Mouse (Mus musculus) erythroblast, adult 5-6 weeks (primary cell): ENCODE results near the gene Ryr3. TPM values are rescaled to one million over a fixed set of nuclear protein-coding genes. Genes with fewer than 3 reads are reported as not detected.

Experiments
- ATAC-seq: replicated peaks from 2 replicates; pipeline ENCODE4 v1.8.0; 2016; ENCODE audit warnings: moderate number of reproducible peaks, mild to moderate bottlenecking, moderate TSS enrichment, inconsistent platforms; ENCODE audit not compliant: poor library complexity, low FRiP score, severe bottlenecking
- total RNA-seq, 2 experiments: library from RNA; stranded (forward) in 1 of 2; stranded (reverse) in 1 of 2; fragments of 150-400 nt in 1 of 2; fragments of 200-764, 138-1000 nt in 1 of 2; gene quantifications; 2 replicates each; pipeline versions ENCODE4 v1.2.3 to v1.2.4; 2015 to 2017; ENCODE audit warnings: low replicate concordance in 2 of 2

The Ryr3 gene
- total RNA-seq, 2 experiments from 2014 or later, result not detected

GRCm38 (mm10) chr2:112948931-112949330 lies 268.0 kb downstream of the Ryr3 start:
- no peak for ATAC-seq

GRCm38 (mm10) chr2:112931776-112932175 lies 285.1 kb downstream of the Ryr3 start:
- no peak for ATAC-seq

GRCm38 (mm10) chr2:112913796-112914195 lies 303.1 kb downstream of the Ryr3 start:
- no peak for ATAC-seq

GRCm38 (mm10) chr2:112912611-112913010 lies 304.3 kb downstream of the Ryr3 start:
- ATAC-seq, result no peak

GRCm38 (mm10) chr2:112910579-112910978 lies 306.3 kb downstream of the Ryr3 start:
- no peak for ATAC-seq

GRCm38 (mm10) chr2:112909142-112909541 lies 307.8 kb downstream of the Ryr3 start:
- ATAC-seq, result no peak

- ATAC-seq, result no peak
Observed at GRCm38 (mm10) chr2:112900747-112901146, 316.1 kb downstream of the Ryr3 start.

GRCm38 (mm10) chr2:112884456-112885114 lies 332.3 kb downstream of the Ryr3 start:
- ATAC-seq, result no peak

GRCm38 (mm10) chr2:112881805-112882204 lies 335.1 kb downstream of the Ryr3 start:
- ATAC-seq, result no peak

- ATAC-seq, result no peak
Observed at GRCm38 (mm10) chr2:112881376-112881775, 335.5 kb downstream of the Ryr3 start.

- no peak for ATAC-seq
Observed at GRCm38 (mm10) chr2:112877404-112877803, 339.5 kb downstream of the Ryr3 start.

- ATAC-seq, result no peak
Observed at GRCm38 (mm10) chr2:112866043-112866551, 350.8 kb downstream of the Ryr3 start.

- ATAC-seq, result no peak
Observed at GRCm38 (mm10) chr2:112861792-112862191, 355.1 kb downstream of the Ryr3 start.

GRCm38 (mm10) chr2:112845583-112846512 lies 371.0 kb downstream of the Ryr3 start:
- ATAC-seq, result no peak

GRCm38 (mm10) chr2:112842877-112843276 lies 374.0 kb downstream of the Ryr3 start:
- ATAC-seq, result no peak

- no peak for ATAC-seq
Observed at GRCm38 (mm10) chr2:112831423-112832305, 385.2 kb downstream of the Ryr3 start.

GRCm38 (mm10) chr2:112826571-112826970 lies 390.3 kb downstream of the Ryr3 start:
- no peak for ATAC-seq

- no peak for ATAC-seq
Observed at GRCm38 (mm10) chr2:112822721-112823120, 394.2 kb downstream of the Ryr3 start.

GRCm38 (mm10) chr2:112819059-112819458 lies 397.8 kb downstream of the Ryr3 start:
- no peak for ATAC-seq

GRCm38 (mm10) chr2:112816976-112817375 lies 399.9 kb downstream of the Ryr3 start:
- no peak for ATAC-seq
